Mouse (Mus musculus): ENCODE results near the gene Tmem184b. TPM values are rescaled to one million over a fixed set of nuclear protein-coding genes. Genes with fewer than 3 reads are reported as not detected.

The Tmem184b gene
- total RNA-seq, 2 experiments from 2014 or later: 71.3 to 74.8 TPM

DNA sequence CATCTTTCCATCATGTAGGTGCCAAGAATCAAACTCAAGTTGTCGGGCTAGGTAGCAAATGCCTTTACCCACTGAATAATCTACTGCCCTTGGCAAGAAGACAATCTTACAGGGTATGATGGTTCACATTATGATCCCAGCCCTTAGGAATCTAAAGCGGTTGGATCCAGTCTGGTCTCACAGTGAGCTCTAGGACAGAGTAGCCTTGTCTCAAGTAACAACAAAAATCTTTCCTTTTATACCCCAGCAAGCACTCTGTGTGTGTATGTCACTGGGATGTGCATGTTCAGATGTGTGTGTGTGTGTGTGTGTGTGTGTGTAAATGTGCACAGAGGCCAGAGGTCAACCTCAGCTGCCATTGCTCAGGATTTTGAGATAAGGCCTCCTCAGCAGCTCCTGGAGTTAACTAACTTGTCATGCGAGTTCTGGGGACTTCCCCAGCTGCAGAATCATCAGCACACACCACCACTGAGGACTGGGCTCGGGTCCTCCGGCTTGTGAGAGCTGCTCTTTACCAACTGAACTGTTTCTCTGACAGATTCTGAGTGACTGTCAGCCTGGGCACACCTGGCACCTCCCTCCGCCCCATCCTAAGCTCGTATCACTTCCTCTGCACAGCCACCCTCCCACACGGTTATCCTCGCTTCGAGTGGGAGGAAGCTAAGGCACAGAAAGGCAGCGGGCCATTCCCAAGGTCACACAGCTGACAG, 80.9 kb downstream of the Tmem184b start:
- no peak for DNase-seq (ENCODE audit: low spot score in 2 of 2)

- no peak for DNase-seq (ENCODE audit: low spot score in 2 of 2)
Observed at GRCm38 (mm10) chr15:79321733-79322190, 81.6 kb downstream of the Tmem184b start.

DNA sequence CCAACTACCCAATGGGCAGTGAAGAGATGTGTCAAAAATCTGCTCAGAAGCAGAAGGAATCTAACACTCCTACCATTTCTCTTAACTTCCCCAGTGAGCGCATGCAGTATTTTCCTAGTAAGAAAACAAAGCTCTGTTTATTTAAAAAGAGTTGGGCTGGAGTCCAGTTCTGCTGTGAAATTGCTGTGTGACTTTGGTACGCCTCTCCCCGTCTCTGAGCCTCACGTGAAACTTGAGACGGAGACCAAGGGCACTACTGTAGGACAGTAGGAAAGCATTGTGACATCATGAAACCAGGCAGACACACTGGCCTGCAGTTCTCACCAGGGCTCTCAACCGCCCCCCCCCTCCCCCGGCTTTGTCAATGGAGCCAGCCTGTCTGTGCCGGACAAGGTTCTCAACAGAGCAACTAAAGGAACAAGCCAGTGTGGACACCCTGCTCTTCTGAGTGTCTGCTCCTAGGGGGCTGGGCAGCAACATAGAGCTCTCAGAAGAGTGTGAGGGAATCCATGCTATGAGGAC, 89.5 kb downstream of the Tmem184b start:
- no peak for DNase-seq (ENCODE audit: low spot score in 2 of 2)

Small RNAs within 50 kb of the gene (microRNA-seq; reads per million reads assigned to microRNA genes)
- 1.5 to 2.7 reads per million in 2 experiments for gene Mir1943

Other genes starting within 250 kb of the Tmem184b start
- gene Sox10, start 238.3 kb downstream of the Tmem184b start, total RNA-seq (2021): 10 to 100 TPM; 19.6 to 26.1 TPM
- 10 to 100 TPM; 47.1 to 54.0 TPM for gene Pick1, start 174.4 kb downstream of the Tmem184b start, total RNA-seq (2021)
- gene Gm49486, start 174.2 kb downstream of the Tmem184b start, total RNA-seq (2021): under 1 TPM; 0.16 to 0.42 TPM
- not detected for gene Slc16a8, start 148.8 kb downstream of the Tmem184b start, total RNA-seq (2021)
- 1 to 10 TPM; 3.1 to 4.9 TPM for gene Baiap2l2, start 118.0 kb downstream of the Tmem184b start, total RNA-seq (2021)
- 10 to 100 TPM; 18.4 to 21.2 TPM for gene Pla2g6, start 75.2 kb downstream of the Tmem184b start, total RNA-seq (2021)
- gene Maff, start 56.9 kb downstream of the Tmem184b start, total RNA-seq (2021): 1 to 10 TPM; 1.8 to 2.8 TPM
- gene Csnk1e, start 52.0 kb upstream of the Tmem184b start, total RNA-seq (2021): 100 to 1,000 TPM; 135 to 149 TPM
- 100 to 1,000 TPM; 184 TPM for gene Kcnj4, start 101.7 kb upstream of the Tmem184b start, total RNA-seq (2021)
- under 1 TPM; 0.35 to 0.63 TPM for gene Kdelr3, start 112.8 kb upstream of the Tmem184b start, total RNA-seq (2021)
- 100 to 1,000 TPM; 304 to 309 TPM for gene Ddx17, start 143.2 kb upstream of the Tmem184b start, total RNA-seq (2021)
- under 1 TPM; 0.37 to 0.53 TPM for gene Dmc1, start 201.5 kb upstream of the Tmem184b start, total RNA-seq (2021)